In the genomic region with DNA sequence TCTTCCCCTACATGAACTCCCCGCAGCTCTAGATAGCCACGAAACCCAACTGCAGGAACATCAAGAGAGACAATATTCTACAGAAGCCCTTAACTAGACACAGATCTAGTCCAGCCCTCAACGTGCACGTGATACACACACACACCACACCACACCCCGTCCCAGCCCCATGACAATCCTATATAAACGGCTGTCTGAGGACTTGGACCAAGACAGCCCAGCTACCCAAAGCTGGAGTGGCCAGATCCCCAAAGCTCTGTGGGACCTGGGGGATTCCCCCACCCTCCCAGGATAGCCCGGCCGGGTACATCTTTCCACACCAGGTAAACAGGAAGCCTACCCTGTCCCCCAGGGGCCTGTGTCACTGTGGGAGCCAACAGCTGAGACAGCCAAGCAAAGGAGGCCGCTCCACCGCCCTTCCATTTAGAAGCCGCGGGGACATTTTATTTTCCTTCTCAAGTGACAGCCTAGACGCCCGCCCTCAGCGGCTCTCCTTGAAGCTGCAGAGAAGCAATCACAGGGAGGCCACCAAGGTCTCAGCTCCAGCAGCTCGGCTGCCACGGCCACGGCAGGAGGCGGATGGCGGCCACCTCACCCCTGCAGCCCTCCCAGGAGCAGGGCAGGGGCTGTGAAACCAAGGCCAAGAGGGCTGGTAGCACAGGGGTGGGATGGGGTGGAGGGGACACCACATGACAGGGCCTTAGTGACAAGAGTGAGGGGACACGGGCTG, we compare ENCODE assay signal across 8 mouse cellular contexts. TPM values are rescaled to one million over a fixed set of nuclear protein-coding genes. Genes with fewer than 3 reads are reported as not detected.
DNase-seq lines count a peak whose midpoint lies in the region; ATAC-seq lines count a peak whose summit lies in the region.

No protein-coding gene starts in this region.

- H3K9ac ChIP-seq in embryonic facial prominence, embryonic 15.5 days: peak overlapping the region; percentile 36; the same call in 1 of the 2 replicates
- peak overlapping the region; percentile 4; the same call in 1 of the 2 replicates for H3K9ac ChIP-seq in liver, embryonic 11.5 days (ENCODE audit: low read depth, low read length)
- H3K9ac ChIP-seq in neural tube, embryonic 12.5 days: peak overlapping the region; percentile 52

- DNase-seq in ovary, postnatal 36 days (ENCODE audit: low spot score): peak; percentile 75
- DNase-seq in ovary, postnatal 14 days (ENCODE audit: low spot score): no peak
- peak; percentile 71 for DNase-seq in hindbrain, embryonic 10.5 days (ENCODE audit: low spot score)
- no peak for DNase-seq in liver, embryonic 11.5 days (ENCODE audit: low spot score)

- H3K4me2 ChIP-seq in embryonic facial prominence, embryonic 15.5 days (replicated peaks): peak overlapping the region; percentile 41
- peak overlapping the region; percentile 37 for H3K4me2 ChIP-seq in liver, embryonic 11.5 days
- H3K4me2 ChIP-seq in neural tube, embryonic 12.5 days (replicated peaks): peak overlapping the region; percentile 52

- H3K27ac ChIP-seq in embryonic facial prominence, embryonic 15.5 days (replicated peaks): peak overlapping the region; percentile 90
- peak overlapping the region; percentile 85 for H3K27ac ChIP-seq in hindbrain, embryonic 10.5 days
- peak overlapping the region; percentile 58; the same call in 1 of the 2 replicates for H3K27ac ChIP-seq in liver, embryonic 11.5 days (ENCODE audit: low read depth, low read length)
- H3K27ac ChIP-seq in neural tube, embryonic 12.5 days: peak overlapping the region; percentile 89

- peak overlapping the region; percentile 20 for H3K4me3 ChIP-seq in embryonic facial prominence, embryonic 15.5 days (replicated peaks)
- H3K4me3 ChIP-seq in hindbrain, embryonic 10.5 days: peak overlapping the region; percentile 35; the same call in 1 of the 2 replicates
- H3K4me3 ChIP-seq in liver, embryonic 11.5 days (ENCODE audit: low read depth, low read length): no peak overlapping the region
- H3K4me3 ChIP-seq in neural tube, embryonic 12.5 days: peak overlapping the region; percentile 7; the same call in 1 of the 2 replicates

- no peaks in the 10 kb centered on the region for H3K36me3 ChIP-seq in embryonic facial prominence, embryonic 15.5 days
- H3K36me3 ChIP-seq in hindbrain, embryonic 10.5 days: peaks cover 12% of the 10 kb centered on the region; the same call in 1 of the 2 replicates
- H3K36me3 ChIP-seq in liver, embryonic 11.5 days (ENCODE audit: control insufficient read depth, insufficient read depth, low read length): no peaks in the 10 kb centered on the region
- peaks cover 2% of the 10 kb centered on the region; the same call in 1 of the 2 replicates for H3K36me3 ChIP-seq in neural tube, embryonic 12.5 days

- no peaks in the 10 kb centered on the region for H3K9me3 ChIP-seq in embryonic facial prominence, embryonic 15.5 days (replicated peaks)
- no peaks in the 10 kb centered on the region for H3K9me3 ChIP-seq in hindbrain, embryonic 10.5 days
- H3K9me3 ChIP-seq in liver, embryonic 11.5 days (ENCODE audit: control insufficient read depth, low read length): no peaks in the 10 kb centered on the region
- H3K9me3 ChIP-seq in neural tube, embryonic 12.5 days: no peaks in the 10 kb centered on the region

- H3K27me3 ChIP-seq in embryonic facial prominence, embryonic 15.5 days: no peaks in the 10 kb centered on the region
- no peaks in the 10 kb centered on the region; the same call in 1 of the 2 replicates for H3K27me3 ChIP-seq in hindbrain, embryonic 10.5 days (ENCODE audit: insufficient read depth, poor library complexity, severe bottlenecking)
- H3K27me3 ChIP-seq in liver, embryonic 11.5 days (replicated peaks; ENCODE audit: control insufficient read depth, insufficient read depth, low read length): no peaks in the 10 kb centered on the region
- no peaks in the 10 kb centered on the region for H3K27me3 ChIP-seq in neural tube, embryonic 12.5 days (replicated peaks)

- H3K4me1 ChIP-seq in embryonic facial prominence, embryonic 15.5 days: peaks cover 91% of the 10 kb centered on the region
- peaks cover 94% of the 10 kb centered on the region for H3K4me1 ChIP-seq in hindbrain, embryonic 10.5 days (replicated peaks)
- H3K4me1 ChIP-seq in liver, embryonic 11.5 days (replicated peaks; ENCODE audit: control insufficient read depth, insufficient read depth, low read length): peaks cover 63% of the 10 kb centered on the region
- peaks cover 97% of the 10 kb centered on the region for H3K4me1 ChIP-seq in neural tube, embryonic 12.5 days

- WGBS in embryonic facial prominence, embryonic 15.5 days: 8% methylated on average over 21 of the region's 21 CpGs
- WGBS in hindbrain, embryonic 10.5 days: 13% methylated on average over 21 of the region's 21 CpGs
- WGBS in liver, embryonic 11.5 days: 19% methylated on average over 21 of the region's 21 CpGs
- WGBS in neural tube, embryonic 12.5 days: 13% methylated on average over 21 of the region's 21 CpGs

- ATAC-seq in embryonic facial prominence, embryonic 15.5 days (ENCODE audit: insufficient number of reproducible peaks, low FRiP score, low TSS enrichment, low read depth): peak; percentile 21
- ATAC-seq in liver, embryonic 11.5 days (replicated peaks; ENCODE audit: low FRiP score): peak; percentile 79
- ATAC-seq in neural tube, embryonic 12.5 days (ENCODE audit: low FRiP score, low read depth): peak; percentile 5; the same call in 1 of the 2 replicates
- ATAC-seq in erythroblast, adult 5-6 weeks (replicated peaks; ENCODE audit: low FRiP score, poor library complexity, severe bottlenecking): no peak
- ATAC-seq in monocyte, adult 5-6 weeks (replicated peaks; ENCODE audit: insufficient number of reproducible peaks, low FRiP score, low TSS enrichment, poor library complexity, severe bottlenecking): no peak; the same call in 1 of the 2 replicates

RNA-seq across cellular contexts. Expression of a gene that starts 20.6 kb away (rescaled TPM):
- 39.3 and 41.8 TPM in 2 replicates for polyA plus RNA-seq in embryonic facial prominence, embryonic 15.5 days (2015; fragmentation: Nextera tagmentation; extraction: Ambion mirVana)
- 18.1 and 19.7 TPM in 2 replicates for polyA plus RNA-seq in hindbrain, embryonic 10.5 days (2016; fragmentation: Nextera tagmentation; extraction: Ambion mirVana)
- polyA plus RNA-seq in liver, embryonic 11.5 days (2014; fragmentation: Nextera tagmentation; extraction: Ambion mirVana): 14.0 and 17.2 TPM in 2 replicates
- 36.0 and 36.9 TPM in 2 replicates for polyA plus RNA-seq in neural tube, embryonic 12.5 days (2016; fragmentation: Nextera tagmentation; extraction: Ambion mirVana)
- 15.8 and 18.2 TPM in 2 replicates for total RNA-seq in erythroblast, adult 5-6 weeks (2015; ENCODE audit: low replicate concordance)
- 6.0 and 8.0 TPM in 2 replicates for total RNA-seq in erythroblast, adult 5-6 weeks (2017; ENCODE audit: low replicate concordance)
- total RNA-seq in monocyte, adult 5-6 weeks (2017): 14.4 to 63.8 TPM (median 24.3 TPM) in 3 replicates

Comparison
In these comparisons a context has a peak if more than half of its experiments do, and no peak if none do; other contexts are left out.
1. DNase-seq: peak in ovary, postnatal 36 days (single experiment) and hindbrain, embryonic 10.5 days (single experiment); none in ovary, postnatal 14 days (single experiment) and liver, embryonic 11.5 days (single experiment).
2. ATAC-seq: peak in embryonic facial prominence, embryonic 15.5 days (single experiment), liver, embryonic 11.5 days (single experiment) and neural tube, embryonic 12.5 days (single experiment); none in erythroblast, adult 5-6 weeks (single experiment) and monocyte, adult 5-6 weeks (single experiment).
3. Peak in every context shown above with its lines, with median percentiles within 50 percentile points of each other: H3K27ac ChIP-seq, H3K4me2 ChIP-seq and H3K9ac ChIP-seq.